Comparison of ENCODE assay signal across 16 mouse cellular contexts in genomic region chr2:18674193-18674902, GRCm38 (mm10). TPM values are rescaled to one million over a fixed set of nuclear protein-coding genes. Genes with fewer than 3 reads are reported as not detected.
DNase-seq lines count a peak whose midpoint lies in the region; ATAC-seq lines count a peak whose summit lies in the region.
"Had no signal": no experiment of that assay in that cellular context is flagged by ENCODE, and none has a peak within 500 bp of the region (broad histone marks: within the 10 kb centered on the region; RNA-seq: fewer than 3 reads in every experiment).

No protein-coding gene starts in this region.

- H3K27me3 ChIP-seq in kidney, embryonic 15.5 days: peaks cover 8% of the 10 kb centered on the region; the same call in 1 of the 2 replicates
- peaks cover 23% of the 10 kb centered on the region for H3K27me3 ChIP-seq in midbrain, embryonic 14.5 days (ENCODE audit: control insufficient read depth, insufficient read depth, low read length)
- peaks cover 62% of the 10 kb centered on the region for H3K27me3 ChIP-seq in midbrain, embryonic 10.5 days (ENCODE audit: low read depth, poor library complexity, severe bottlenecking)

- no peaks in the 10 kb centered on the region for H3K36me3 ChIP-seq in kidney, embryonic 15.5 days
- H3K36me3 ChIP-seq in midbrain, embryonic 14.5 days (ENCODE audit: control insufficient read depth, insufficient read depth, low read length): no peaks in the 10 kb centered on the region
- no peaks in the 10 kb centered on the region for H3K36me3 ChIP-seq in midbrain, embryonic 10.5 days

- peak overlapping the region; percentile 86; the same call in 1 of the 2 replicates for H3K4me2 ChIP-seq in kidney, embryonic 15.5 days
- H3K4me2 ChIP-seq in midbrain, embryonic 14.5 days (ENCODE audit: low read length): peak overlapping the region; percentile 90; the same call in 1 of the 2 replicates
- H3K4me2 ChIP-seq: heart, embryonic 11.5 days had no signal

- no peak overlapping the region for H3K9ac ChIP-seq in kidney, embryonic 15.5 days
- no peak overlapping the region for H3K9ac ChIP-seq in midbrain, embryonic 14.5 days (replicated peaks; ENCODE audit: low read length)

- H3K9me3 ChIP-seq in kidney, embryonic 15.5 days (replicated peaks): no peaks in the 10 kb centered on the region
- no peaks in the 10 kb centered on the region for H3K9me3 ChIP-seq in midbrain, embryonic 14.5 days (ENCODE audit: control insufficient read depth, low read length)
- H3K9me3 ChIP-seq in midbrain, embryonic 10.5 days (replicated peaks): no peaks in the 10 kb centered on the region

- no peak overlapping the region for H3K27ac ChIP-seq in kidney, embryonic 15.5 days
- no peak overlapping the region for H3K27ac ChIP-seq in midbrain, embryonic 14.5 days (replicated peaks; ENCODE audit: low read depth, low read length)
- H3K27ac ChIP-seq in midbrain, embryonic 10.5 days (replicated peaks): no peak overlapping the region

- peaks cover 24% of the 10 kb centered on the region for H3K4me1 ChIP-seq in kidney, embryonic 15.5 days
- peaks cover 23% of the 10 kb centered on the region for H3K4me1 ChIP-seq in midbrain, embryonic 14.5 days (ENCODE audit: control insufficient read depth, insufficient read depth, low read length)
- peaks cover 45% of the 10 kb centered on the region for H3K4me1 ChIP-seq in midbrain, embryonic 10.5 days

- 73% methylated on average over 4 of the region's 4 CpGs for WGBS in kidney, embryonic 15.5 days
- WGBS in midbrain, embryonic 14.5 days: 60% methylated on average over 4 of the region's 4 CpGs
- 6% methylated on average over 4 of the region's 4 CpGs for WGBS in midbrain, embryonic 10.5 days

- DNase-seq in kidney, adult 8-10 months: no peak
- DNase-seq in midbrain, embryonic 14.5 days: no peak
- no peak for DNase-seq in midbrain, embryonic 10.5 days (ENCODE audit: low spot score)
- DNase-seq in adipocyte (ENCODE audit: low spot score): peak; percentile 53
- DNase-seq in induced T-regulatory cell, adult 2 months (ENCODE audit: low read depth): peak; percentile 32
- no peak for DNase-seq in adrenal gland, adult 18-20 months (ENCODE audit: low spot score in 2 of 2)
- DNase-seq: adrenal gland, postnatal 25 days; cerebellum, postnatal 36 days; gastrocnemius, postnatal 25 days; kidney, adult 9 months; layer of hippocampus, adult 9-11 months; thymus, postnatal 14 days had no signal

- ATAC-seq in kidney, embryonic 15.5 days (replicated peaks; ENCODE audit: low FRiP score): no peak
- no peak for ATAC-seq in midbrain, embryonic 14.5 days (ENCODE audit: low FRiP score, low TSS enrichment)

- H3K4me3 ChIP-seq in kidney, embryonic 15.5 days (replicated peaks): no peak overlapping the region
- H3K4me3 ChIP-seq in midbrain, embryonic 14.5 days (replicated peaks; ENCODE audit: low read depth, low read length): no peak overlapping the region
- no peak overlapping the region for H3K4me3 ChIP-seq in midbrain, embryonic 10.5 days

RNA-seq across cellular contexts. Expression of gene Commd3, which starts 2.2 kb away (rescaled TPM):
- polyA plus RNA-seq in kidney, embryonic 15.5 days (2015; fragmentation: Nextera tagmentation; extraction: Ambion mirVana): 205 and 229 TPM in 2 replicates
- 202 and 219 TPM in 2 replicates for polyA plus RNA-seq in midbrain, embryonic 14.5 days (2014; fragmentation: Nextera tagmentation; extraction: Ambion mirVana)
- polyA plus RNA-seq in midbrain, embryonic 10.5 days (2016; fragmentation: Nextera tagmentation; extraction: Ambion mirVana): 82.0 and 101 TPM in 2 replicates
- 100 to 1,000 TPM; 105 to 112 TPM for total RNA-seq in adrenal gland, adult 18-20 months (2021)

RNA-seq across cellular contexts. Expression of gene Bmi1, which starts 2.5 kb away (rescaled TPM):
- polyA plus RNA-seq in kidney, embryonic 15.5 days (2015; fragmentation: Nextera tagmentation; extraction: Ambion mirVana): 29.0 and 35.9 TPM in 2 replicates
- polyA plus RNA-seq in midbrain, embryonic 14.5 days (2014; fragmentation: Nextera tagmentation; extraction: Ambion mirVana): 34.1 and 43.6 TPM in 2 replicates
- polyA plus RNA-seq in midbrain, embryonic 10.5 days (2016; fragmentation: Nextera tagmentation; extraction: Ambion mirVana): 25.5 and 26.6 TPM in 2 replicates
- 10 to 100 TPM; 63.8 to 81.4 TPM for total RNA-seq in adrenal gland, adult 18-20 months (2021)

RNA-seq across cellular contexts. Expression of gene Spag6, which starts 19.5 kb away (rescaled TPM):
- polyA plus RNA-seq in kidney, embryonic 15.5 days (2015; fragmentation: Nextera tagmentation; extraction: Ambion mirVana): 0.26 TPM in 1 of 2 replicates, not detected in the other
- polyA plus RNA-seq in midbrain, embryonic 14.5 days (2014; fragmentation: Nextera tagmentation; extraction: Ambion mirVana): 0.20 and 0.25 TPM in 2 replicates
- polyA plus RNA-seq in midbrain, embryonic 10.5 days (2016; fragmentation: Nextera tagmentation; extraction: Ambion mirVana): 0.10 and 0.51 TPM in 2 replicates
- under 1 TPM; 0.51 to 0.66 TPM for total RNA-seq in adrenal gland, adult 18-20 months (2021)
- total RNA-seq: hematopoietic stem cell, adult 5-6 weeks had no signal
- polyA plus RNA-seq: heart, embryonic 11.5 days; liver, embryonic 16.5 days had no signal

Comparison
In these comparisons a context has a peak if more than half of its experiments do, and no peak if none do; other contexts are left out.
1. DNase-seq: peak in adipocyte (single experiment) and induced T-regulatory cell, adult 2 months (single experiment); none in kidney, adult 8-10 months (0 of 2), midbrain, embryonic 14.5 days (single experiment), midbrain, embryonic 10.5 days (single experiment) and adrenal gland, adult 18-20 months (0 of 2).